Mouse (Mus musculus): ENCODE data around the gene Slc35e3. TPM values are rescaled to one million over a fixed set of nuclear protein-coding genes. Genes with fewer than 3 reads are reported as not detected.
A peak's percentile ranks its signal among the peaks of the same experiment; 100 is the strongest.

The Slc35e3 gene
- 1 to 10 TPM; 3.7 to 5.0 TPM for total RNA-seq (2021)
- long read RNA-seq, experiment 1, partial matches to known transcripts = 0 of 1 reads
- long read RNA-seq, experiment 1, other reads (novel, unspliced or antisense) = 0 of 1 reads
- long read RNA-seq, experiment 2, partial matches to known transcripts = 0 of 7 reads
- long read RNA-seq, experiment 2, other reads (novel, unspliced or antisense) = 4 of 7 reads

- DNase-seq (ENCODE audit: low spot score) = peak; percentile 97
These were observed at the start of gene Slc35e3 for GRCm38 (mm10) chr10:117746297-117746883. Gene Slc35e3, minus strand, starts transcription at chr10:117746365.

GRCm38 (mm10) chr10:117795206-117795605, 49.0 kb upstream of the Slc35e3 start:
- DNase-seq (ENCODE audit: low spot score) = no peak

GRCm38 (mm10) chr10:117793436-117794030, 47.4 kb upstream of the Slc35e3 start:
- no peak for DNase-seq (ENCODE audit: low spot score)

GRCm38 (mm10) chr10:117792141-117793091, 46.3 kb upstream of the Slc35e3 start, which contains the start of gene Nup107:
Gene Nup107, minus strand, starts transcription at chr10:117792705.
- DNase-seq (ENCODE audit: low spot score) = peak; percentile 100

DNA sequence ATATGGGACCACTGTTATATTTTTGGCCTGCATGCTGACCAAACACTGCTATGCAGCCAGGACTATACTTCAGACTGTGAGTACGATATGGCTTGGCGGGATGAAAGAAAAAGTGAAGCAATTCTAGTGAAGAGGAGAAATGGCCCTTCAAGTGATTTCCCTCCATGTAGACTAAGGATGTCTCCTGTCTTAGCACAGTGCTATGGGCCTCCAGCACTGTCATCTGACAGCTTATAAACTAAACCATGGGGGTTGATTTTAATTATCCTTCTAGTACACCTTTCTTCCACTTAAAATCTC, 45.0 kb upstream of the Slc35e3 start:
- no peak for DNase-seq (ENCODE audit: low spot score)

DNA sequence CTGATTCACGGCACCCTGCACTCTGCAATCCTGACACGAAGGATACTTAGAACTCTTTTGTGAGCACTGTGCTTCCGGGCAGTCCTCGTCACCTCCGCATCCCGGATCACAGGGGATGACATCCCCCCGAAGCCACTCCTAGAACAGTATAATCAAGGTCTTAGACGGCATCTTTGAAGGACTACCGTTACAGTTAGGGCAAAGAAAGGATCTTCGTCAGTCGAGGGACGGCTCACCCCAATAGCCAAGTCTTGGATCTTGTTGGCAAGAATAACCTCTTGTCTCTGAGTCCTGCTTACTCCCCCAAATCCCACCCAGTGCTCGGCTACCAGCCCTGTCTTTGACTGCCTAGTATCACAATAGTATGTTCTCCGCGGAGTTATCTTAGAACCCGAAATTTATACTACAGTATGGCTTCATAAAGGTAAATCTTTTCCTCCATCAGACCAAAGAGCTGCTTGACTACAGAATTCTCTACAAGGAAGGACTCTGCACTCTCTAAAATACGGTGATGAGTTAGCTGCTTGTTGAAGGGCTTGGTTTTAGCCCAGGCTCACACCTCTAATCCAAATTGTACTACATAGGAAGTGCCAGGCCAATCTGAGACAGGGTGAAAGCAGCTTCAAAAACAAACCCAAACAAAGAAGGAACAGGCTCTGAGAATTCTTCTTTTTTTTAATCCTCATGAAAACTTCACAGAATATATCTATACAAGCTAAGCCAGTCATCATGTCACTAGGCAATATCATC, 44.4 kb upstream of the Slc35e3 start:
- no peak for DNase-seq (ENCODE audit: low spot score)

DNA sequence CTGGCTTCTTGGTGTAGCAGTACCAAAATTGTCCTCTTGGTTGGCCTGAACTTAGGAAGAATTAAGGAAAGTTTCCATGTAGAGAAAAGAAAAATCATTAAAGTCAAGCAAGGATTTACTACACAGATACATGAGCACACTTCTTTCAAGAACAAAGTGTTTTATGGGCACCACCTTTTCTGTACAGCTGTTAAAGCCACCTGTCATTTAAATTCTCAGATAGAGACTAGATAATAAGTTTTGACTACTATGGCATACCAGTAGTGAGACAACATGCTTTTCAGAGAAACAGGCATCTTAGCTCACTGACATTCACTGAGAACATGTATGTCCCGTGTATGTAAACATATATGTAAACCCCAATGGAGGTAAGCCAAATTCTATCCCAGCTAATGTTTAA, 43.8 kb upstream of the Slc35e3 start:
- no peak for DNase-seq (ENCODE audit: low spot score)

DNA sequence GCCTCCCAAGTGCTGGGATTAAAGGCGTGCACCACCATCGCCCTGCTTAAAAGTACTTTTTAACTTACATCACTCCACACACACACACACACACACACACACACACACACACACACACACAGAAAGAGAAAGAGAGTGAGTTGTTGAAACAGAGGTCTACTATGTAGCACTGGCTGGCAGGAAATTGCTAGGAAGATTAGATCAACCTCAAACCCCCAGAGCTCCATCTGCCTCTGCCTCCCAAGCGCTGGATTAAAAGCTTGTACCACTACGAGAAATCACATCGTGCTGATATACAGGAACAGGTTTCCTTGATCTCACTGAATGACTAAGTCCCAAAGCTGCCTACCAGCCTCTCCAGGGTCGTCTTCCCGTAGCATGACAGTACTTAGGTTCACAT, 38.5 kb upstream of the Slc35e3 start:
- no peak for DNase-seq (ENCODE audit: low spot score)

DNA sequence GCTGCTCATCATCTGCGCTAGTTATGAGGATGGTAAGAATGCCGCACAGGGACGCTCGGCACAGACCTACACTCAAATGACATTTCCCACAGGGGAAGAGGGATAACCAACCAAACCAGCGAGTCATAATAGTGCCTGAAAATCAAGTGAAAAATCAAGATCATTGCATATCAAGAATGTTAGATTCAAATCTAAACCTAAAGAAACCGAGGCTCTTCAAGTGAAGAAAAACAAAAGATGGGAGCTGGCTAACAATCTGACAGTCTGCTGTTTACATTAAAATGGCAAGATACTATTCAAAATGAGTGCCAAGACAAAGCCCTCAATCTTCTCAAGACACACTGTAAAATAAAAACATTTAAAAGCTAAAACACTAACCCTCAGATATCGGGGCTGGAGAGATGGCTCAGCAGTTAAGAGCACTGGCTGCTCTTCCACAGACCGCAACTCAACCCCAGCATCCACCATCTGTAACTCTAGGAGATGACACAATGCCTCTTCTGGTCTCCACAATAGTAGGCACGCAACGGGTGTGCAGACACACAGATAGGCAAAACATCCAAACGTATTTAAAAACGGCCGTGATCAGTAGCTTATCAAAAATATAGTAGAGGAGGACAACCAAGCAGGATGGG, 37.7 kb upstream of the Slc35e3 start:
- DNase-seq (ENCODE audit: low spot score) = no peak

DNA sequence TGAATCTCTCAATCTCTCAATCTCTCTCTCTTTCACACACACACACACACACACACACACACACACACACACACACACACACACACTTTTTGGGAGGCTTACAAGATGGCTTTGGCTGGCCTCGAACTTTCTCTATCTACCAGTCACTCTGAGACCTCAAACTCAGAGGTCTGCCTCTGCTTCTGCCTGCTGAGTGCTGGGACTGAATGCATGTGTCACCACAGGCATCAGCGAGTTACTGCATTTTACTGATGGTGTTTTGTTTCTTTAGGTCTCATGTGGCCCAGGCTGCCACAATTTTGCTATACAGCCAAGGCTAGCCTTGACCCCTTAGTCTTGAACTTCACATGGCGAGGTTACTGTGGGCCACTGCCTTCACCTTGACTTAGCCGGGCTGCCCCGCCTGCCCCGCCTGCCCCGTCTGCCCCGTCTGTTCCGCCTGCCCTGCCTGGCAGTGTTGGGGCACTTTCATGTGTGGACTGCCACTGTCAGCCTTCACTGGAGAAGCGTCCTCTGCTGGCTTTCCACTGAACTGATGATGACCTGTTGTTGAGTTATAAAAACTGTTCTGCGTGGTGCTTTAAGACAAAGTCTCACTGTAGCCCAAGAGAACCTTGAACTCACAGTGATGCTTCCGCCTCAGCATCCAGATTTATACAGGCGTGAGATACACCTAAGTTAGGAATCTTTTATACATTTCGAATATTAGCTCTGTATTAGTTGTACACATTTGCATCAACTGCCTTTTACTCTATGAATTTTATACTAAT, 36.5 kb upstream of the Slc35e3 start:
- no peak for DNase-seq (ENCODE audit: low spot score)

GRCm38 (mm10) chr10:117782056-117782455, 35.9 kb upstream of the Slc35e3 start:
- DNase-seq (ENCODE audit: low spot score) = no peak

DNA sequence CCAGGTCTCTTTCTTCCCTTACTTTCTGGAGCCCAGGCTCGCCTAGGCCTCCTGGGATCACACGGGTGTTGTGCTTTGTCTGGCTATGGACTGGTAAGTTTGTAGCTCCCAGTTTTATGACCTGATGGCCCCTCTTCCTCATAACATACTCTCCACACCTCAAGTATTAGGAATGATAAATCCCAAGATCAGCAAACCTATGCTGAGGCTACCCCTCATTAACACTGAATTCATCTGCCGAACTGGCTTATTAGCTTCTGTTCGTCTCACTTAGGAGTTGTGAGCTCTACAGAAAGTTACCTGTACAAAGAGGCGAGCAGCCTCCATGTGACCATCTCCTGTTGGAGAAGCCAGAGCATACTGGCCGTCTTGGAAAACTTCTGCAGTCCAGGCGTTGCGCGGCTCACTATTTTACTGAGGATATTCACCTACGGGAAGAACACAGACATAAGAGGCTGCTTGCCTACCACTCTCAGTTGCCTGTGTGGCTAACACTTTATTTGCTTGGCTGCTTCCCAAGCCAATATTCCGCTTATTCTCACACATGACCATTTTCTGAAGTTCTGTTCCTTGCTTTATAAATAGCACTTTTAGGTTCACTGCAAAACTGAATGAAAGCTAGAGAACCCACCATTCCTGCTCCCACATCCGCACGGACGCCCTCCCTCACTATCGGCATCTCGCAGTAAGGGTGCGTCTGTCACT, 35.0 kb upstream of the Slc35e3 start:
- DNase-seq (ENCODE audit: low spot score) = no peak

GRCm38 (mm10) chr10:117780306-117780911, 34.2 kb upstream of the Slc35e3 start:
- no peak for DNase-seq (ENCODE audit: low spot score)

DNA sequence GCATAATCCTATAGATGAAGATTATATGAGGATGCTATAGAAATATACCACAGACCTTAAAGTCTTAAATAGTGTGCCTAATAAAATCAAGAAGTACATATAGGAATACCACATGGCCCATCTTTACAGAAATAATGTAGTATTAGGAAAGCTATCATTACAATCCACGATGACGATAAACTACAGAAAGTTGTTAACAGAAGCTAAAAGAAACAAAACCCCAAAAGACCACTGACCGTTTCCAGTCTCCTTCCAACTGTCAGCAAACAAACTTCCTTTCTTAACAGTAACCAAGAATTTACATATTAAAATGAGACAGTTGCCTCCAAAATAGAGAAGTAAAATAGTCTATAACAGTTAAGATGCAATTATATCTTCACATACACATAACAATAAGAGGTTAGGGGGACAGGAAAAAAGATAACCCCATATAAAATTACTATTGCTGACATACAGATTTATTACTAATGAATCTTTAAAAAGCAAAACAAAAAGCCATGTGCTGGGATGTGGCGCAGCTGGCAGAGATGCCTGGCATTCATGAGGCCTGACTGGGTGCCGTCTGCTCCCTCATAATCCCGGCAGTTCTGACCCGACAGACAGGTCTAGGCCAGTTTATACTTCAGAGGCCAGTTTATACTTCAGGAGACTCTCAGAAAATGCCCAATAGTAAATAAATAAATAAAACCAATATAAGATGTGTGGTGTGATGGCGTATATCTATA, 33.6 kb upstream of the Slc35e3 start:
- no peak for DNase-seq (ENCODE audit: low spot score)

DNA sequence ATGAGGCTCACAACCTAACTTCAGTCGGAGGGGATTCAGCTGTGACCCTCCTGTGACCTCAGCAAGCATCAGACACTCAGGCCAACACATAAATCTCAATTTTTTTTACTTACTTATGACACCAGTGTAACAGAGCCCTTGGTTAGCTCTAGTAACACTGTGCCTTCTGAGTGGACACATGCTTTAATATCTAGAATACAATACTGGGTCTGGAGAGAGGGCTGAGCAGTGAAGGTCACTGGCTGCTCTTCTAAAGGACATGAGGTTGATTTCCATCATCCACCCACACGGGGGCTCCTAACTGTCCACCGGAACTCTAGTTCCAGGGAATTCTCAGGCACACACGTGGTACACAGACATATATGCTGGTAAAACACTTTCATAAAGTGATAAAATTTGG, 32.8 kb upstream of the Slc35e3 start:
- no peak for DNase-seq (ENCODE audit: low spot score)

DNA sequence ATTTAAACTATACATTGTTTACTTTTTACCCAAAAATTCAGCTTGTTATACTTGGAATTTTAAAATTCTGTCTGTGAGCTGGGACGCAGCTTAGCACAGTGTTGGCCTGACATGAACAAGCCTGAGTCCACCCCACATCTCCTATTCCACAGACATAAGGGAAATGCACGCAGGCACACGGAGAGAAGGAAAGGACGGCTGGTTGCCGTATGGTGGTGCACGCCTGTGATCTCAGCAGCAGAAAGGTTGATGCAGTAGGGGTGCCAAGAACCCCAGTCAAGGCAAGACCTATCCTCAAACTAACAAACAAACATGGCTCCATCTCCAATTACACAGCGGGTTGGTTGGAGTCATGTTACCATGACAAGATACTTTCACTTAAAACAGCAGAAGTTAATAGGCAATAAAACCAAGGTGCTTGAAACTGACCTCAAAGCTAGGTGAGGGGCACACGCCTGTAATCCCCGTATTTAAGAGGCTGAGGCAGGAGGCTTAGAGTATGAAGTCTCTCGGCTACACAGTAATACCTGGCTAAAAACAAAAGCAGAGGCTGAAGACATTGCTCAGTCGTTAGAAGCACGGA, 32.3 kb upstream of the Slc35e3 start:
- DNase-seq (ENCODE audit: low spot score) = no peak

- no peak for DNase-seq (ENCODE audit: low spot score)
These were observed 31.5 kb upstream of the Slc35e3 start for GRCm38 (mm10) chr10:117777501-117778327.
